Mouse (Mus musculus) gastrocnemius, postnatal 36 days (tissue): Measurements from ENCODE around the gene Stx1a. TPM values are rescaled to one million over a fixed set of nuclear protein-coding genes. Genes with fewer than 3 reads are reported as not detected.
A peak's percentile ranks its signal among the peaks of the same experiment; 100 is the strongest.

Source experiments
- DNase-seq, 2 experiments: peaks; one replicate each; pipeline ENCODE4 v3.0.0; 2022
- intact Hi-C: fragments of 180-260 bp; cut with DNase I; formaldehyde crosslinking; loops from one replicate; pipeline ENCODE4 v1.15.1; 2025
- long read RNA-seq, 2 experiments: library from polyadenylated mRNA; stranded (forward); transcript quantifications; one replicate each; pipeline ENCODE4 v2.0.0; 2021
- total RNA-seq, 2 experiments: library from RNA; stranded (reverse); gene quantifications; 2 replicates each; pipeline ENCODE4 v1.2.3; 2021

Stx1a gene
- total RNA-seq = under 1 TPM; 0.59 to 0.74 TPM
- long read RNA-seq, experiment 1 = 0 reads
- long read RNA-seq, experiment 2 = 0 reads

GRCm38 (mm10) chr5:135023344-135024173, at the start of gene Stx1a:
TSS of gene Stx1a (plus strand) at chr5:135023482.
- intact Hi-C loops = loop anchor here (5.0 kb wide), 1 partner anchor 49 kb away; no protein-coding TSS in a partner anchor
- DNase-seq = peak; percentile 79 to 83

- DNase-seq = no peak
- intact Hi-C loops = no loop called here
These were observed 49.8 kb upstream of the Stx1a start for GRCm38 (mm10) chr5:134973526-134973925.

- intact Hi-C loops = no loop called here
- DNase-seq = no peak
These were observed 49.0 kb upstream of the Stx1a start for GRCm38 (mm10) chr5:134974294-134974693.

GRCm38 (mm10) chr5:134974921-134975320, 48.4 kb upstream of the Stx1a start:
- intact Hi-C loops = no loop called here
- DNase-seq = no peak

- no peak for DNase-seq
- intact Hi-C loops = no loop called here
These were observed 47.1 kb upstream of the Stx1a start for GRCm38 (mm10) chr5:134976164-134976563.

- no peak for DNase-seq
- intact Hi-C loops = no loop called here
These were observed 46.6 kb upstream of the Stx1a start for GRCm38 (mm10) chr5:134976577-134977250.

GRCm38 (mm10) chr5:134977837-134978236, 45.4 kb upstream of the Stx1a start:
- intact Hi-C loops = no loop called here
- DNase-seq = no peak

GRCm38 (mm10) chr5:134981149-134981548, 42.1 kb upstream of the Stx1a start:
- intact Hi-C loops = no loop called here

GRCm38 (mm10) chr5:134983111-134983510, 40.2 kb upstream of the Stx1a start:
- DNase-seq = no peak
- intact Hi-C loops = no loop called here

More at GRCm38 (mm10) chr5:134981149-134981548, 42.1 kb upstream of the Stx1a start:
- DNase-seq = no peak

GRCm38 (mm10) chr5:134983771-134984170, 39.5 kb upstream of the Stx1a start:
- no peak for DNase-seq

GRCm38 (mm10) chr5:134985633-134986297, 37.5 kb upstream of the Stx1a start, which contains the start of gene Cldn3:
TSS of gene Cldn3 (plus strand) at chr5:134986214.
- DNase-seq = peak in 1 of 2 experiments; percentile 35
- intact Hi-C loops = no loop called here

More at GRCm38 (mm10) chr5:134983771-134984170, 39.5 kb upstream of the Stx1a start:
- intact Hi-C loops = no loop called here

GRCm38 (mm10) chr5:134986298-134987268, 36.7 kb upstream of the Stx1a start:
- intact Hi-C loops = no loop called here
- DNase-seq = no peak

- intact Hi-C loops = no loop called here
- DNase-seq = no peak
These were observed 34.1 kb upstream of the Stx1a start for GRCm38 (mm10) chr5:134989166-134989565.

- no peak for DNase-seq
- intact Hi-C loops = no loop called here
These were observed 33.5 kb upstream of the Stx1a start for GRCm38 (mm10) chr5:134989741-134990140.

- intact Hi-C loops = no loop called here
- no peak for DNase-seq
These were observed 30.7 kb upstream of the Stx1a start for GRCm38 (mm10) chr5:134992566-134992965.

- no peak for DNase-seq
- intact Hi-C loops = no loop called here
These were observed 24.9 kb upstream of the Stx1a start for GRCm38 (mm10) chr5:134998359-134998758.

GRCm38 (mm10) chr5:134999797-135000196, 23.5 kb upstream of the Stx1a start:
- DNase-seq = no peak
- intact Hi-C loops = no loop called here

- intact Hi-C loops = no loop called here
- DNase-seq = no peak
These were observed 22.5 kb upstream of the Stx1a start for GRCm38 (mm10) chr5:135000751-135001150.

- no peak for DNase-seq
- intact Hi-C loops = no loop called here
These were observed 22.0 kb upstream of the Stx1a start for GRCm38 (mm10) chr5:135001309-135001708.

- DNase-seq = no peak
- intact Hi-C loops = no loop called here
These were observed 21.1 kb upstream of the Stx1a start for GRCm38 (mm10) chr5:135002151-135002550.
